Mouse (Mus musculus): ENCODE results near the gene Krt77. TPM values are rescaled to one million over a fixed set of nuclear protein-coding genes. Genes with fewer than 3 reads are reported as not detected.
A peak's percentile ranks its signal among the peaks of the same experiment; 100 is the strongest.

Gene Krt77
- total RNA-seq, 1 experiment = not detected

GRCm38 (mm10) chr15:101817875-101818274, 51.6 kb downstream of the Krt77 start, which contains the start of gene Krt2:
Gene Krt2, minus strand, starts transcription at chr15:101818169.
- Histone ChIP-seq H3K9me3 (ENCODE audit: control insufficient read depth, insufficient read depth, low read depth, low read length) (no peaks in the 10 kb centered on the region), H3K9ac (ENCODE audit: insufficient read depth, low read depth, low read length, poor library complexity, severe bottlenecking) (no peak within 1 kb of the TSS), H3K36me3 (ENCODE audit: control insufficient read depth, insufficient read depth, low read length, poor library complexity, severe bottlenecking) (no peaks in the 10 kb centered on the region), H3K4me3 (ENCODE audit: insufficient read depth in 1 of 2, low read depth in 1 of 2, low read length in 2 of 2, poor library complexity in 1 of 2, severe bottlenecking in 1 of 2) (peak within 1 kb of the TSS; percentile 36 to 55; a peak in 3 of 4 replicates), H3K4me1 (ENCODE audit: control insufficient read depth in 2 of 2, insufficient read depth in 2 of 2, low read length in 2 of 2, poor library complexity in 1 of 2) (no peaks in the 10 kb centered on the region), H3K27ac (ENCODE audit: insufficient read depth, low read depth, low read length, poor library complexity, severe bottlenecking) (no peak within 1 kb of the TSS)
- DNase-seq (ENCODE audit: low read depth, low spot score) = no peak
- TF ChIP-seq ZC3H11A (IDR thresholded peaks at IDR 0.05; ENCODE audit: borderline replicate concordance, low read depth, low read length) = no peak
- no peak for TF ChIP-seq HCFC1 (IDR thresholded peaks at IDR 0.05; ENCODE audit: borderline replicate concordance, insufficient read depth, low read length)
- TF ChIP-seq MAFK (IDR thresholded peaks at IDR 0.05; ENCODE audit: insufficient read depth, low read depth, low read length) = no peak
- no peak for TF ChIP-seq ZNF384 (IDR thresholded peaks at IDR 0.05; ENCODE audit: low read depth, low read length)
- no peak for TF ChIP-seq CHD2 (IDR thresholded peaks at IDR 0.05; ENCODE audit: low read depth, low read length)
- in situ Hi-C loops (cut with MboI; ENCODE audit: low sequenced_read_pairs in 2 of 2, unreplicated experiment in 2 of 2) = no loop called here

Other genes with a start within 250 kb of the Krt77 start
- gene Gm5414, start 241.5 kb downstream of the Krt77 start, total RNA-seq (2012; rRNA removed) = not detected in 2 replicates
- gene Gm5478, start 222.3 kb downstream of the Krt77 start, total RNA-seq (2012; rRNA removed) = not detected in 2 replicates
- not detected in 2 replicates for gene Krt6b, start 189.4 kb downstream of the Krt77 start, total RNA-seq (2012; rRNA removed)
- gene Krt6a, start 175.4 kb downstream of the Krt77 start, total RNA-seq (2012; rRNA removed) = 0.22 TPM in 1 of 2 replicates, not detected in the other
- 0.11 and 0.31 TPM in 2 replicates for gene Krt5, start 156.8 kb downstream of the Krt77 start, total RNA-seq (2012; rRNA removed)
- gene Krt71, start 126.6 kb downstream of the Krt77 start, total RNA-seq (2012; rRNA removed) = 0.16 TPM in 1 of 2 replicates, not detected in the other
- gene Krt72, start 83.2 kb downstream of the Krt77 start, total RNA-seq (2012; rRNA removed) = 0.11 TPM in 1 of 2 replicates, not detected in the other
- gene Krt73, start 67.4 kb downstream of the Krt77 start, total RNA-seq (2012; rRNA removed) = not detected in 2 replicates
- not detected in 2 replicates for gene Krt2, start 51.5 kb downstream of the Krt77 start, total RNA-seq (2012; rRNA removed)
- 0.09 TPM in 1 of 2 replicates, not detected in the other for gene Krt1, start 18.9 kb downstream of the Krt77 start, total RNA-seq (2012; rRNA removed)
- gene Krt76, start 23.2 kb upstream of the Krt77 start, total RNA-seq (2012; rRNA removed) = 0.09 TPM in 1 of 2 replicates, not detected in the other
- 0.13 TPM in 1 of 2 replicates, not detected in the other for gene Krt4, start 55.0 kb upstream of the Krt77 start, total RNA-seq (2012; rRNA removed)
- gene Krt79, start 70.6 kb upstream of the Krt77 start, total RNA-seq (2012; rRNA removed) = 0.74 and 2.0 TPM in 2 replicates
- gene Krt78, start 84.6 kb upstream of the Krt77 start, total RNA-seq (2012; rRNA removed) = 0.09 TPM in 1 of 2 replicates, not detected in the other
- 346 and 451 TPM in 2 replicates for gene Krt8, start 134.8 kb upstream of the Krt77 start, total RNA-seq (2012; rRNA removed)
- gene Krt18, start 158.5 kb upstream of the Krt77 start, total RNA-seq (2012; rRNA removed) = 266 and 382 TPM in 2 replicates
- 361 and 417 TPM in 2 replicates for gene Eif4b, start 204.1 kb upstream of the Krt77 start, total RNA-seq (2012; rRNA removed)
- gene Tns2, start 230.7 kb upstream of the Krt77 start, total RNA-seq (2012; rRNA removed) = 4.5 and 4.9 TPM in 2 replicates

Measured in ES-E14 (cell line).